ENCODE assay signal across 23 mouse cellular contexts in the genomic region with DNA sequence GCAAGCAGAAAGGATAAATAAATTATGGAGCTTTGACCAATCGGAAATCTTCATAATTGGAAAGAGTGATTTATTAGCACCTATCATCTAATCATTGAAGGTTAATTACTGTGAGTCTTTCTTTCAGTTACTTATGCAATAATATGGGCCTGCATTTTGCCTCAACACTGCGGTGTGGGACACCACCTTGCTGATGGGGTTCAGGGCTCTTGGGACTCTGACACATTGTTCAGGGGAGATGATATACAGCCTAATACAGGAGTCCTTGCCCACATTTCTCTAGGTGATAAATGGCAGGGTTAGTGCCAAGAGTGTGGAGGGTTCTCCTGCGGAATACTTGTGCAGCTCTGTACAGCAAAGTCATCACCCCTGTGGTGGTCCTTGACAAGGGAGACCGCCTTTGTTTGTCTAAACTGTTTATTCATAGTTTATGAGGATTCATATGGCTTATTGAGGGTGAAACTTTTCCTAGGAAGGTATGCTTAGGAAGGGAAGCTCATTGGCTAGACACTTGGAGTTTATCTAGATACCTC.
"Had no signal": no experiment of that assay in that cellular context is flagged by ENCODE, and none has a peak within 500 bp of the region (broad histone marks: within the 10 kb centered on the region; RNA-seq: fewer than 3 reads in every experiment).

No protein-coding gene starts in this region.

- H3K9ac ChIP-seq: forebrain, postnatal 0 days; heart, embryonic 13.5 days; heart, embryonic 15.5 days; hindbrain, embryonic 15.5 days; limb, embryonic 13.5 days; limb, embryonic 15.5 days had no signal

- ATAC-seq: forebrain, postnatal 0 days; hindbrain, postnatal 0 days; intestine, embryonic 16.5 days had no signal

- H3K27me3 ChIP-seq: heart, embryonic 13.5 days; heart, embryonic 15.5 days; hindbrain, embryonic 15.5 days; limb, embryonic 13.5 days; limb, embryonic 15.5 days had no signal

- H3K9me3 ChIP-seq: heart, embryonic 13.5 days; heart, embryonic 15.5 days; hindbrain, embryonic 15.5 days; limb, embryonic 13.5 days; limb, embryonic 15.5 days had no signal

- H3K4me2 ChIP-seq: heart, embryonic 11.5 days; heart, embryonic 13.5 days; heart, embryonic 15.5 days; hindbrain, embryonic 15.5 days; limb, embryonic 13.5 days; limb, embryonic 15.5 days had no signal

- DNase-seq: forebrain, postnatal 0 days; gastrocnemius, postnatal 14 days; gastrocnemius, postnatal 36 days; heart, adult 11 months; heart, adult 2 months; heart, postnatal 14 days; heart, postnatal 36 days; kidney, adult 11 months; kidney, adult 2 months; kidney, adult 9 months; kidney, postnatal 10 days; kidney, postnatal 25 days; layer of hippocampus, adult 9-11 months; layer of hippocampus, postnatal 36 days; left cerebral cortex, postnatal 4 days had no signal

- H3K36me3 ChIP-seq: heart, embryonic 13.5 days; heart, embryonic 15.5 days; hindbrain, embryonic 15.5 days; limb, embryonic 13.5 days; limb, embryonic 15.5 days had no signal

- H3K4me1 ChIP-seq: heart, embryonic 13.5 days; heart, embryonic 15.5 days; hindbrain, embryonic 15.5 days; limb, embryonic 13.5 days; limb, embryonic 15.5 days had no signal

- H3K27ac ChIP-seq: heart, adult 2 months; heart, embryonic 13.5 days; heart, embryonic 15.5 days; hindbrain, embryonic 15.5 days; hindbrain, postnatal 0 days; limb, embryonic 13.5 days; limb, embryonic 15.5 days had no signal

- H3K4me3 ChIP-seq: heart, adult 2 months; heart, embryonic 13.5 days; heart, embryonic 15.5 days; hindbrain, embryonic 15.5 days; limb, embryonic 13.5 days; limb, embryonic 15.5 days had no signal
